Mouse (Mus musculus) limb, embryonic 13.5 days (tissue): ENCODE measurements at regions not wholly inside any gene's neighbourhood (a gene's known extent, or its start where the extent isn't known, plus 50 kb on each side); places are given as distances from the start of the nearest gene placed in this dataset.

Source experiments
- ATAC-seq: fragments of 200-750 bp; cut with Nextera tagmentation; 2 replicates; pipeline ENCODE4 v1.8.0; 2017; ENCODE audit warnings: low read depth, moderate number of reproducible peaks, moderate TSS enrichment; ENCODE audit not compliant: low FRiP score
- H3K27ac ChIP-seq: fragments of 300-500 bp; sonication (generic); 2 replicates; pipeline ENCODE4 v1.5.1; 2015; ENCODE audit warnings: inconsistent platforms, mild to moderate bottlenecking, moderate library complexity
- H3K27me3 ChIP-seq: fragments of 300-500 bp; sonication (generic); 2 replicates; pipeline ENCODE4 v1.6.1; 2015; ENCODE audit warnings: mild to moderate bottlenecking, inconsistent platforms
- H3K36me3 ChIP-seq: fragments of 300-500 bp; sonication (generic); 2 replicates; pipeline ENCODE4 v1.6.1; 2015; ENCODE audit warnings: inconsistent platforms, mild to moderate bottlenecking, moderate library complexity
- H3K4me1 ChIP-seq: fragments of 300-500 bp; sonication (generic); 2 replicates; pipeline ENCODE4 v1.6.1; 2015; ENCODE audit warnings: inconsistent platforms
- H3K4me2 ChIP-seq: fragments of 300-500 bp; sonication (generic); replicated peaks from 2 replicates; pipeline ENCODE4 v1.6.1; 2015; ENCODE audit warnings: inconsistent platforms, mild to moderate bottlenecking, moderate library complexity
- H3K4me3 ChIP-seq: fragments of 300-500 bp; sonication (generic); 2 replicates; pipeline ENCODE4 v1.5.1; 2015; ENCODE audit warnings: moderate library complexity, mild to moderate bottlenecking, inconsistent platforms
- H3K9ac ChIP-seq: fragments of 300-500 bp; sonication (generic); 2 replicates; pipeline ENCODE4 v1.6.1; 2015; ENCODE audit warnings: mild to moderate bottlenecking, inconsistent platforms
- H3K9me3 ChIP-seq: fragments of 300-500 bp; sonication (generic); 2 replicates; pipeline ENCODE4 v1.6.1; 2016; ENCODE audit warnings: inconsistent platforms
- WGBS: fragments of 180-500 bp; shearing (Covaris S2); methylation state at CpG from one replicate; pipeline ENCODE4 v1.1.7; 2015; 5-methylcytosine and 5-hydroxymethylcytosine counted together

DNA sequence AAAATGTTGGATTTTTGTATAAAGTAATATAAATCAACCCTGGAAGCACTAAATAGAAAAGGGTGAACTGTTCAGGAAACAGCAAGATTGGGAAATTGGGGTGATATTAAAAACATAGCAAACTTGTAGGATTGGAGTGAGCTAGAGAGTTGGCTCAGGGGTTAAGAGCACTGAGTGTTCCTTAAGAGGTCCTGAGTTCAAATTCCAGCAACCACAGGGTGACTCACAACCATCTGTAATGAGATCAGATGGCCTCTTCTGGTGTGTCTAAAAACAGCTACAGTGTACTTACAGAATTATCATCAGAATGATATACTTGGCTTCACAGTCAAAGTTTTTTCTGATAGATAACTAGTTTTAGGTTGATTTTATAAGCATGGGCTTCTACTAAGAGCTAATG, 73.8 kb upstream of the Mbnl1 start:
- Histone ChIP-seq H3K4me1 (no peaks in the 10 kb centered on the region), H3K27ac (no peak overlapping the region), H3K9me3 (no peaks in the 10 kb centered on the region), H3K27me3 (no peaks in the 10 kb centered on the region), H3K4me3 (no peak overlapping the region), H3K36me3 (no peaks in the 10 kb centered on the region), H3K4me2 (no peak overlapping the region), H3K9ac (no peak overlapping the region)
- no peak for ATAC-seq

DNA sequence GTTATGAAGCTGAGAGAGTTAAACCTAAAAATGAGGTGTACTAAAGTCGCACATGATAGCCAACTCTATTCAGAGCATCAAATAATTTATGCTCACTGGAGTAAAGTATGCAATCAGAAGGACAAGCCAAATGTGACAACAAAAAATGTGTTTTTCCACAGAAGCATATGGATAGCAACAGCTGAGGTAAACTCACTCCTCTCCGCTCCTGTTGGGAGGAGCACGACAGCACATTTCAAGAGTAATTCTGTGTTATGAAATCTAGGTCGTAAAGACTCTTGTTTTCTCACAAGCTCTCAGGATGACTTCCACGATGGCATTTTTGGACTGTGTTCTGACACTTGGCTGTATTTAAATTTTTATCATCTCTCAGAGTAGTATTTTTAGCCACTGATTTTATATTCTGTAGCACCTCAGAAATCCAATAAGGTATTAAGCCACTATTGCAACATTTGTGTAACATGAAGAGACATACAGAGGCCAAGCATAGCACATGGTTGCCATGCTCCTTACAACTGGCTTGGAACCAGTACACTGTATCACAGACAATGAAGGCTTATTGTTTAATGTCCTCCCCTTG, 70.3 kb upstream of the Mbnl1 start:
- H3K27me3 ChIP-seq: no peaks in the 10 kb centered on the region
- H3K4me3 ChIP-seq: no peak overlapping the region
- no peak overlapping the region for H3K27ac ChIP-seq
- WGBS: 81% methylated on average over 5 of the region's 5 CpGs
- no peak overlapping the region for H3K9ac ChIP-seq
- H3K4me2 ChIP-seq: no peak overlapping the region
- H3K36me3 ChIP-seq: no peaks in the 10 kb centered on the region
- H3K9me3 ChIP-seq: no peaks in the 10 kb centered on the region
- H3K4me1 ChIP-seq: no peaks in the 10 kb centered on the region
- ATAC-seq: no peak

DNA sequence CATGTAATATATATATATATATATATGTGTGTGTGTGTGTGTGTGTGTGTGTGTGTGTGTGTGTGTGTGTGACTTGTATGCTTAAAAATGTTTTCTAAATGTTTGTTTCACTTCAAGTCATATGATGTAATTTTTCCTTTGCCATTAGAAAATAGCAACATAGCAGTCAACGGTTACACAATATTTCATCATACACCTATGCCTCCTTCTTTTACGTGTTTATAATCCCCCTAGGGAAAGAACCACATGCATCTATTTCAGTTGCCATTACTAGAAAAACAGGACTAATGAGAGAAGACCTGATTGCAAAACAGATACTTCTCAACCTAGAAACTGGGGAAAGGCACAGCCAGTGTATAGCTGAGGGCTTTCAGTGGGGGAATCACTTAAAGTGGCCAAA, 65.2 kb upstream of the Mbnl1 start:
- Histone ChIP-seq H3K27me3 (no peaks in the 10 kb centered on the region), H3K9me3 (no peaks in the 10 kb centered on the region), H3K9ac (no peak overlapping the region), H3K36me3 (no peaks in the 10 kb centered on the region), H3K4me2 (no peak overlapping the region), H3K27ac (no peak overlapping the region), H3K4me3 (no peak overlapping the region), H3K4me1 (peaks cover 7% of the 10 kb centered on the region)
- no peak for ATAC-seq
- WGBS: 59% methylated on average over 2 of the region's 2 CpGs

DNA sequence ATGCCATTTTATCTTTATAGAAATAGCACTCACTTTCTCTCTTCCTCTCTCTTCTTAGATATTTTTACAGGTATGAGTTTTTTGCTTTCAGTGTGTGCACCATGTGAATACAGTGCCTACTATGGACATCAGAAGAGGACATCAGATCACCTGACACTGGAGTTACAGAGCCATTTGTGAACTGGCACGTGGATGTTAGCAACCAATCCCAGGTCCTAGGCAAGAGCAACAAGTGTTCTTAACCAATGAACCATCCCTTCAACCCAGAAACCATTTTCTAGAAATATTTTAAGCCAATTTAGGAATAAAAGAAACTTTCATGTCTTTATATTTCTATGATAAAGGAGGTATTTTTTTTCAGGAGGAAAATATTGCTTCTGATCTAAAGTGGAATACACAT, 64.7 kb upstream of the Mbnl1 start:
- Histone ChIP-seq H3K4me1 (peaks cover 7% of the 10 kb centered on the region), H3K27me3 (no peaks in the 10 kb centered on the region), H3K4me3 (no peak overlapping the region), H3K9me3 (no peaks in the 10 kb centered on the region), H3K9ac (no peak overlapping the region), H3K27ac (no peak overlapping the region), H3K36me3 (no peaks in the 10 kb centered on the region), H3K4me2 (no peak overlapping the region)
- 72% methylated on average over 1 of the region's 1 CpGs for WGBS
- ATAC-seq: no peak

DNA sequence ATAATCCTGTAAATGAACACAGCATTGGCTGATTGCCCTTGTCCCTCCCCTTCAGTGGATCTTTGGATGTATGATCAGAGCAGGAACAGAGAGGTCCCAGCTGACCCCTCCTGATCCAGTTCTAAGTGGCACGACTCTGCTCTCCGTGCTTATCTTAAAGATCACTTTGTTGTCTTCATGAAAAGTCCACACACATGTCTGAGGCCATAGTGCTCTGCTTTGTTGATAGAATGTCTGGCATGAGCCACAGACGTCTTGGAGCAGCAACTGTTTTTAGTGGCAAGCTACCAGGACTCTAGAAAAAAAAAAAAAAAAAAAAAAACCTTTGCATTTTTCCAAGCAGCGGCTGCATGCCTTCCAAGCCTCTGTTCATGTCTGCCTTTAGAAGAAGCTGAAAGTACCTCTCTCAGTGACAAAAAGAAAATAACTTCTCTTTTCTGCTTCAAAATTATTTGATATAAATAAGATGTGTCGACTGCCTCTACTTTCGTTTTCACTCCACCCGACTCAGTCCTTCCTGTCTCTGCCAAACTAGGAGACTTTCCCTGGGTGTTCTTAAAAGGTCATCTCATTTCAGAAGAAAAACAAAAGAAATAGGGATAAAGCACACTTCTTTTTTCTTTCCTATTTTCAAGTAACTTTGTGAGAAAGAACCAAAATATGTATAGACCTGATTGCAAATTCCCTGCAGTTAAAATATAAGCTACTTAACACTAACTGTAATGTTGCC, 63.9 kb upstream of the Mbnl1 start:
- no peak overlapping the region for H3K9ac ChIP-seq
- 30% methylated on average over 7 of the region's 7 CpGs for WGBS
- H3K4me3 ChIP-seq: peak overlapping the region; percentile 25
- H3K4me2 ChIP-seq: peak overlapping the region; percentile 45
- no peaks in the 10 kb centered on the region for H3K27me3 ChIP-seq
- peak; percentile 72 for ATAC-seq
- peak overlapping the region; percentile 76 for H3K27ac ChIP-seq
- H3K9me3 ChIP-seq: no peaks in the 10 kb centered on the region
- H3K36me3 ChIP-seq: no peaks in the 10 kb centered on the region
- peaks cover 7% of the 10 kb centered on the region for H3K4me1 ChIP-seq

DNA sequence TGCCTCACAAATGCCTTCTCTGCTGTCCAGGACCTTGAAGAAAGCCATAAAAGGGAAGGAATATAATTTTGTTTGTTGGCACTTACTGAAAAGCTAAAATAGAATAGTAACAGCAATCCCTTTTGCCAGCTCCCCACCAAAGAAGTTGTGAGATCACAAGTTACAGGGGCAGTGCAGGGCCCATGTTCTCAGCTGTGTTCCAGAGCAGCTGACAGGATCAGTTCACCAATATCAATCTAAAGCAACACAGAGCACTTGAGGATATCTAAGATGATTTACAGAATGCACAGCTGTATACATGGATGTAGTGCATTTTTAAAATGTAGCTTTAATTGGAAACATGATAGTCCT, 63.4 kb upstream of the Mbnl1 start:
- H3K27me3 ChIP-seq: no peaks in the 10 kb centered on the region
- H3K9ac ChIP-seq: no peak overlapping the region
- no peaks in the 10 kb centered on the region for H3K36me3 ChIP-seq
- peaks cover 7% of the 10 kb centered on the region for H3K4me1 ChIP-seq
- H3K27ac ChIP-seq: peak overlapping the region; percentile 76
- H3K4me2 ChIP-seq: peak overlapping the region; percentile 45
- no peak for ATAC-seq
- no peaks in the 10 kb centered on the region for H3K9me3 ChIP-seq
- no peak overlapping the region for H3K4me3 ChIP-seq

DNA sequence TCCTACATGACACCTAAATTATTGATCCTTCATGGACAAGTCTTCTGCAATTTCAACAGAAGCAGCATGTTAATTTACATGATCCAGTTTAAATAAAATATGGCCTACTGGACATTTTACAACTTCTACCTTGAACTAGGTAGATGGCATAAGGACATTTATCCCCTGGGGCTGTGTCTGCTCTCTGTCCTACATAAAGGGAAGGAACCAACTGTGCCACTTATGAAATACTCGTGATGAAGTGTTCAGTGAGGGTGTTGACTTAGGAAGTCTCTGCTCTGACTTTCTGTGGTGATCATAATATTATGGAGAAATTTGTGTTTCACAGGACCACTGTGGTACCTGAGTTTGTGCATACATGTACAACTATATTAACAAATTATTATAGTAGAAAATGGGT, 60.9 kb upstream of the Mbnl1 start:
- H3K36me3 ChIP-seq: no peaks in the 10 kb centered on the region
- no peak overlapping the region for H3K4me2 ChIP-seq
- no peak overlapping the region for H3K27ac ChIP-seq
- 72% methylated on average over 1 of the region's 1 CpGs for WGBS
- no peak overlapping the region for H3K9ac ChIP-seq
- H3K9me3 ChIP-seq: no peaks in the 10 kb centered on the region
- no peak overlapping the region for H3K4me3 ChIP-seq
- no peaks in the 10 kb centered on the region for H3K27me3 ChIP-seq
- no peak for ATAC-seq
- peaks cover 7% of the 10 kb centered on the region for H3K4me1 ChIP-seq

DNA sequence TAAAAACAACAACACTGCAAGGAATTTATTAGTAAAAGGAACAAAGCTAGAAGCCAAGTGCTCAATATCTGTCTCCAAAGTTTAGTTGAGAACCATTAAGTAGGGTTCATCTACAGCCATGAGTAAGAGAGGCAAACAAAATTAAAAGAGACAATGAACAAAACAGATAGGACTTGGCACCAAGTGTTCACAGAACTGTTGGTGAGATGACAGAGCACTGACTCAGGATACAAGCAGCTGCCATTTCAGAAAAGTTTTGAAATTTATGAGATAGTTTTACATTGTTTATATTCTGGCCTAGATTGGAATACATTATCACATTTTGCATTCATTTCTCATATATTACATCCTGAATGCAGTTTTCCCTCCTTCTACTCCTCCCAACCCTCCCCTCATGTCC, 60.4 kb upstream of the Mbnl1 start:
- Histone ChIP-seq H3K27ac (no peak overlapping the region), H3K36me3 (no peaks in the 10 kb centered on the region), H3K4me3 (no peak overlapping the region), H3K4me1 (peaks cover 7% of the 10 kb centered on the region), H3K27me3 (no peaks in the 10 kb centered on the region), H3K4me2 (no peak overlapping the region), H3K9me3 (no peaks in the 10 kb centered on the region), H3K9ac (no peak overlapping the region)
- ATAC-seq: no peak

DNA sequence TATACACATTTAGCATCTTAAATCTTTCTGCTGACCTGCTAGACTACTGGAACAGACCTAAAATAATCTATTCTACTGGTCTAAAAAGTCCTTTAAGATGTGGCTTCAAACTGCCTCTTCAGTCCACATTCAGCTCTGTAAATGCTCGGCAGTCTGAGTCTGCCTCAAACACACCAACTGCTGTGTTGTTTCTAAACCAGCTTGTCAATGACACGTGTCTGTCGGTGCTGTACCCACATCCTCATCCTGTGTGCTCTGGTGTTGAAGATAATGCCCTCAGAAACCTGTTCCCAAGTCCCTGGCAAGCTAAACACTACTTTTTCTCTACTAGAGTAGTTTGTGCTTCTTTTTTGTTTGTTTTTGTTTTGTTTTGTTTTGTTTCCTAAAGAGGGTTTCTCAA, 58.9 kb upstream of the Mbnl1 start:
- Histone ChIP-seq H3K4me1 (peaks cover 3% of the 10 kb centered on the region; the same call in 1 of the 2 replicates), H3K4me2 (no peak overlapping the region), H3K4me3 (no peak overlapping the region), H3K9me3 (no peaks in the 10 kb centered on the region), H3K9ac (no peak overlapping the region), H3K27me3 (no peaks in the 10 kb centered on the region), H3K27ac (no peak overlapping the region), H3K36me3 (no peaks in the 10 kb centered on the region)
- no peak for ATAC-seq
- WGBS: 77% methylated on average over 3 of the region's 3 CpGs

DNA sequence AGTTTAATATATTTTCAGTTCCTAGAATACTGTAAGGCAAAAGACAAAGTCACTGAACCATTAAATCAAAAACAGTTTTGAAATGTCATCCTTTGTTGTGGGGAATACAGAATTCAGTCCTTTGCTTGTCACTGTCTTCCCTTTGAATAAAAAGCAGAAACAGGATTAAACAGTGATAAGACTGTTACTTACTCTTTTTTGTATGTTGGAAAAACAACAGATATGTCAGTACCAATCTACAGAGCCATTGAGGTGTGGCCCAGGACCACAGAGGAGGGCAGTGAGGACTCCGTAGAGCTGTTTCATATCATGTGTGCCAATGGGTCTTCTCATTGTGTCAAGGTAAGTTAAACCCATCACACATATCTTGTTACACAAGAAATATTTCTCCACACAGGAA, 55.6 kb upstream of the Mbnl1 start:
- WGBS: 90% methylated on average over 1 of the region's 1 CpGs
- Histone ChIP-seq H3K4me3 (no peak overlapping the region), H3K9me3 (no peaks in the 10 kb centered on the region), H3K27me3 (no peaks in the 10 kb centered on the region), H3K27ac (no peak overlapping the region), H3K36me3 (no peaks in the 10 kb centered on the region), H3K4me1 (no peaks in the 10 kb centered on the region), H3K4me2 (no peak overlapping the region), H3K9ac (no peak overlapping the region)
- ATAC-seq: no peak

DNA sequence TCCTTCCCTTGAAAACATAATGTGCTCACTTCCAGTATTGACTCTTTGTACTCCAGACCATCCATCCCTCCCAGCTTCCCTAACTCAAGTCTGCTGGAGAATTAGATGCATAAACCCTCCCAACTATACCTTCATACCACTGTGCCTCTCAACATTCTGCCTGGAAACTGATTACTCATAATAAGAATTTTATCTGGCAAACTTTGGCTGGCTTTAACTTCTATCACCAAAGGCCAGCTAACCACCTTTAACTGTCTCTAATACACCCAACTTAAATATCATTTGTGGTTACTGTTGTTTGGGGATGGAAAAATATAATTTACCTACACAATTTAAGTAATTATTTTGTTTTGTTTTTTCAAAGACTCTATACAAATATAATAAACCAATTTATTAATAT, 54.0 kb upstream of the Mbnl1 start:
- Histone ChIP-seq H3K9me3 (no peaks in the 10 kb centered on the region), H3K27me3 (no peaks in the 10 kb centered on the region), H3K4me1 (no peaks in the 10 kb centered on the region), H3K4me3 (no peak overlapping the region), H3K36me3 (no peaks in the 10 kb centered on the region), H3K4me2 (no peak overlapping the region), H3K27ac (no peak overlapping the region), H3K9ac (no peak overlapping the region)
- ATAC-seq: no peak

DNA sequence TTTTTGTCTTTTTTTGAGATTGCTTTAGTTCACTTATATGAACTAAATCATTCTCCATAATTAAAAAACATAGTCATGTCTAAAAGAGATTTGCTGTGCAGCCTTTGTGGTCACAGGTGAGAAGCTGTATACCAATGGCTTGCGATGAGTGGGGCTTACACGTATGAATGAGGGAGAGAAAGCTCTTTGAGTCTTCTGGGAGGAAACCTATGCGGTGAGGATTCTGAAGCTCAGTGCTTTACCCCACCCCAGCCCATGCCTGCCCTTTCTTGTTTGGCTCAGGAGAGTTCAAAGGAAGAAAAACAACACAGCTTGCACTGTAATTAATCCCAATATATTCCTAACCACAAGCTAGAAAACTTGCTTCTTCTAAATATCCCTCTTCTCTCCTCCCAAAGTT, 53.4 kb upstream of the Mbnl1 start:
- Histone ChIP-seq H3K9me3 (no peaks in the 10 kb centered on the region), H3K4me3 (no peak overlapping the region), H3K27me3 (no peaks in the 10 kb centered on the region), H3K4me2 (no peak overlapping the region), H3K4me1 (no peaks in the 10 kb centered on the region), H3K27ac (no peak overlapping the region), H3K9ac (no peak overlapping the region), H3K36me3 (no peaks in the 10 kb centered on the region)
- WGBS: 87% methylated on average over 3 of the region's 3 CpGs
- no peak for ATAC-seq
